Mouse (Mus musculus): ENCODE data around the gene Cacnb4.

Gene Cacnb4

GRCm38 (mm10) chr2:52647255-52647998 is 29.2 kb downstream of the Cacnb4 start:
- no peak for DNase-seq (ENCODE audit: low spot score)

DNA sequence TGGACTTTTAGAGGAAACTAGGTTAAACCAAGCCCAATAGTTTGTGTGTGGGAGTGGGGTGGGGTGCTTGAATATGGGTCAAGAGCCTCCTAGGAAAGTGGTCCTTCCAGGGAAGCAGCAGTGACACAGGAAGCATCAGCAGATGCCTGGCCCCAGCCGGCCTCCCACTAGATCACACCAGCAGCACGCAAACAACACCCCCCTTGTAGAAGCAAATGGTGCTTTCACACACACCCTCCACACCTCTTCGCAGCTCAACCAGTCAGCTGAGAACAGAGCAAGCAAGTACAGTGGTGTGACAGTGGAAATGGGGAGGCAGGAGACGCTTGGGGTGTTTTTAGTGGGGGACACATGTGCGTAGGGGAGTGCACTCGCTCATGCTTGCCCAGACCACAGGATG is 33.0 kb downstream of the Cacnb4 start:
- no peak for DNase-seq (ENCODE audit: low spot score)

DNA sequence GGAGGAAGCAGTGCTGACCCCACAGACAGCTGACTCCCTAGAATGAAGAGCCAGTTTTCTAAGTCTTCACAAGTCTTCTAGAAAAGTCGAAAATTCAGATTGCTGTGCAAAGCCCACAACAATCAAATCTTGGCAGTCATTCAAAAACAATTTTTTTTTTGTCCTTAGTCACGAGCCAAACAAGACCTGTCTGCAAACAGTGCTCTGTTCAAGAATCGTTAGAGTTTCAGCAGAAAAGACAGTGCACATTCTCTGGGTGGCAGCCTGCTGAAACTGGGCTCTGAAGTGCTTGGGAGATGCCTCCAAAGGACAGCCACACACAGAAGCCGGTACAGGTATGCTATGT is 37.1 kb downstream of the Cacnb4 start:
- no peak for DNase-seq (ENCODE audit: low spot score)

DNA sequence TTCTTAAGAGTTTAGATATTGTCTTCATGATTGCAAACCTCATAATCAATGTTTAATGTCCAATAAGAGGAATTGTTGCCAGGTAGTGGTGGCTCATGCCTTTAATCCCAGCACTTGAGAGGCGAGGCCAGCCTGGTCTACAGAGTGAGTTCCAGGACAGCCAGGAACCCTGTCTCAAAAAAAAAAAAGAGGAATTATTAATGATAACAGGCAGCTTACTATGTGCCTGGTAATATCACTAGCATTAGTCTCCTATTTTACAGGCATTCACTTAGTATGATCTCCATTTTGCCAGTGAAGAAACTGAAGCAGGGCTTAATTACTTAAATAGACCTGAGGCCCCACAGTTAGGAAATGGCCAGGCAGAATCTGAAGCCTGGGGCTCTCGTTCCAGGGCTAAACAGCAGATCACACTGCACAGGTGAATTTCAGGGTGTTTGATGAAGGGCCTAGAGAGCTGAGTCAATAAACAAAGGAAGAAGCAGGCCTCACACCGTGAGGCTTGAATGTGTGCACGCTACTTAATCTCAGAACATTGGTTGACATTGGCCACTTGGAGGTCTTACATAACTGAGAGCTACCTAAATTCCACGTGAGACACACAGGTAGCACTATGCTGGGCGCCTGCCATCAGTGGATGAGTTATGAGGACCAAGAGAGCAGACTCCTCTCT is 37.6 kb downstream of the Cacnb4 start:
- DNase-seq (ENCODE audit: low spot score) = no peak

GRCm38 (mm10) chr2:52638226-52638625 is 38.4 kb downstream of the Cacnb4 start:
- DNase-seq (ENCODE audit: low spot score) = no peak

- DNase-seq (ENCODE audit: low spot score) = no peak
Observed at GRCm38 (mm10) chr2:52636051-52636450, 40.6 kb downstream of the Cacnb4 start.

DNA sequence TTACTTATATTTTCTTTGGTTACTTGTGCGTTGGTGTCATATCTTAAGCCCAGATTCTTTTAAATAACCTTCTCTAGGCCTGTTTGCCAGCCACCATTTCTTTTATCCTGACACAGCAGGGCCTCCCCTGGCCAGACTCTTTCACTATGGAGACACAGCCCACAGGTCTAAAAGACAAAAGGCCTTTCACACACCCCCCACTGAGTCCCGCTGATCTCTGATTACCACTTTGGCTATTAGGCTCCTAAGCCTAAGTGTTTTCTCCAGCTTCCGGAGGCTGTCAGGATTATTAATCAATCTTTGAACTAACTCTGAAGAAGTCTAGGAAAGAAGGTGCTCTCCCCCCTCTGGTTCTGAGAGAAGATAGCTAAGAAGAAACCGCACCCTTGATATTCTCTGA is 41.3 kb downstream of the Cacnb4 start:
- DNase-seq (ENCODE audit: low spot score) = no peak

DNA sequence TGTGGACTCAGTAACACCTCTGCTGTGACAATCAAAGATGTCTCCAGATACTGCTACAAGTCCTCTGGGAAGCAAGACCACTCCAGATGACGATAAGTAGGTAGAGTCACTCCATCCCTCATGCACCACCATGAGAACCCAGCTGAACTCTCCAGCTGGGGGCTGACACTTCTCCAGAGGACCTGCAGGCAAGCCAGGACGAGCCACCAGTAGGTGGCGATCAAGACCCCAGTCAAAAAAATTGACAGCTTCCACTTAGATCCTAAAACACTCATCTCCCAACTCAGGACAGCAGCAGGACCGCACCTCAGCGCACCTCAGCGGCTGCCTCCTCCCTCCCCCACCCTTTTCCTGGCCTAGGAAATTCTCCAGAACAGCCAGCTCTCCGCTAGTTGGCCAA is 43.8 kb downstream of the Cacnb4 start:
- no peak for DNase-seq (ENCODE audit: low spot score)

DNA sequence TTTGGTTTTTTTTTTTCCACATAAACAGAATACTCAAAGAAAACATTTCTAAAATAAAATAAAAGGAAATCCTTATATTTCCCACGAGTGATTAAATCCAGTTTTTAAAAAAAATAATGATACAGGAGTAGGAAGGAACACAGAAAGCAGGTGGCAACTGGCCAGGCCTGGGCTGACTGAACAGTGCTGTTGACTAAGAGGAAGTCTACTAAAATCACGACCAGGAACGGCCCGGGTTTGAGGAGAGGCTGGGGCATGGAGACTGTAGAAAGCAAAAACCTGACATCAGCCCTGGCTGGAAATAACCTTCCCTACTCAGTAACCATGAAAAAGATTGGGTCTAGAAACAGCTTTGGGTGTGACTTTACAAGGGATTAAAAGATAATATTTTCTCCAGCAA is 48.4 kb downstream of the Cacnb4 start:
- DNase-seq (ENCODE audit: low spot score) = no peak

DNA sequence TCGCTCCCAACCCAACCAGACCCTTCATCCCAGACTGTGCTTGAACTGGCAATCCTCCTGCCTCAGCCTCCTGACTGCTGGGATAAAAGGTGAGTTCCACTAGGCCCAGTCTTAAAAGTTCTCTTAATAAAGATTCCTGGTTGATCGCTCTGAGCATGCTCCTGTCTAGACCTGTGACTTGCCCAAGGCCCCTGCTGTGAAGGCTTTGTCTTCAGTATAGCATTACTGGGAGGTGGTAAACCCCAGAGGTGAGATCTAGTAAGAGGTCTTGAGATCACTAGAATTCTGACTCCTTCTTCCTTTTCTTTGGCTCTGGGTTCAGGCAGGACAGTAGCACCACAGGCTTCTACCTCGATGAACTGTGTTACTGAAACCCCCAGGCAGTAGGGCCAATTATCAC is 50.4 kb downstream of the Cacnb4 start:
- no peak for DNase-seq (ENCODE audit: low spot score)

DNA sequence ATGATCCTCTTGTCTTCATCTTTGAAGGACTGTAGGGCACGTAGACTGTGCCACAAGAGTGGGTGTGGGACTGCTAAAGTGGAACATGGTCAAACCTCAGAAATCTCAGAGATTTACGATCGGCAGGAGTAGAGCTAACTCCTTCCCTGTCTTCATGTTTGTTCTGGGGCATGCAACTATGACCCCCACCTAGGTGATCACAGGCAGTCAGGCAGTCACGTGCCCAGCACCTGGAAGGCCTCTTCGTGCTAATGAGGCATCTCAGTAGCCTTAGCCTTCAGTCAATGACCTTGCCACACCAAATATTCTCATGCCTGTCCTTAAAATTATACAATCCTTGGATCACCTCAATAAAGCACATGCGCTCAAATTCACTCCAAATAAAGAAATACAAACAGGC is 50.9 kb downstream of the Cacnb4 start:
- no peak for DNase-seq (ENCODE audit: low spot score)

DNA sequence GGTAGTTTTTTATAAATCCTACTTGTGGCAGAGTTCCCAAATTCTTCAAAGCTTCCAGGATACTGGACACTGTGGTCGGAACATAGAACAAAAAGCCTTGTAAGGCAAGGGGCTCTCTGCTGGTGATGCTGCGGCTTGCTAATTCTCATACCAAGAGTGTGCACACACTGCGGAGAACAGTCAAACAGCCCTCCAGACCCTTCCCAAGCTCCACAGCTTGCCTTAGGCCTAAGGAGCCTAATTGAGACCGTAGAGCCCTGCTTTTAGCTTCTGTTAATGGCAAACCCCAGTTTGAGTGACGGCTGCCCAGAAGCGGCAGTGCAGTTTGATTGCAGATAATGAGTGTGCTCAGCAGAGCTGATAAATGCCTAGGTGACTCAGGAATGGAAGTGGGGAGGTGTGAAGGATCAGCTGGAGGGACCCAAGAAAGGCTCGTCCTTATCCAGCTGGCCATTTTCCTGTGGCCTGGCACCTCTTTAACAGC is 52.7 kb downstream of the Cacnb4 start:
- no peak for DNase-seq (ENCODE audit: low spot score)

- DNase-seq (ENCODE audit: low spot score) = no peak
Observed at GRCm38 (mm10) chr2:52623461-52623860, 53.2 kb downstream of the Cacnb4 start.

GRCm38 (mm10) chr2:52622616-52623015 is 54.0 kb downstream of the Cacnb4 start:
- DNase-seq (ENCODE audit: low spot score) = no peak

- no peak for DNase-seq (ENCODE audit: low spot score)
Observed at GRCm38 (mm10) chr2:52619406-52619974, 57.1 kb downstream of the Cacnb4 start.

GRCm38 (mm10) chr2:52618804-52619203 is 57.8 kb downstream of the Cacnb4 start:
- DNase-seq (ENCODE audit: low spot score) = no peak

DNA sequence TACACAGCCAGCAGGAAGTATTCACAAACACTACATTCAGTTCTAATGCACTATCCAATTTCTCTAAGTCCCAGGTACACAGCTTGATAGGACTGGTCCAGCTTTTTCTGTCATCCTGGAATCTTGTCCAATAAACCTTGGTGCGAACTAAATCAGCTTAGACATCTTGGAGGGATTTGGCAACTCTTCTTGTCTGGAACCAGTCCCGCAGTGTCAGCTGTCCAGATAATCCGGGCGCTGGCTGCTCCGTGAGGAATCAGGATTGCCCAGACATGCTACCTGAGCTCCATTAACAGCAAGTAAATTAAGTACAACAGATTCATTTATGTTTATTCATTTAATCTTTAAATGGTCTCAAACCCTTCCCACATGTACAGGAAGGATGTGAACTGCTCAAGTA is 61.2 kb downstream of the Cacnb4 start:
- DNase-seq (ENCODE audit: low spot score) = no peak

DNA sequence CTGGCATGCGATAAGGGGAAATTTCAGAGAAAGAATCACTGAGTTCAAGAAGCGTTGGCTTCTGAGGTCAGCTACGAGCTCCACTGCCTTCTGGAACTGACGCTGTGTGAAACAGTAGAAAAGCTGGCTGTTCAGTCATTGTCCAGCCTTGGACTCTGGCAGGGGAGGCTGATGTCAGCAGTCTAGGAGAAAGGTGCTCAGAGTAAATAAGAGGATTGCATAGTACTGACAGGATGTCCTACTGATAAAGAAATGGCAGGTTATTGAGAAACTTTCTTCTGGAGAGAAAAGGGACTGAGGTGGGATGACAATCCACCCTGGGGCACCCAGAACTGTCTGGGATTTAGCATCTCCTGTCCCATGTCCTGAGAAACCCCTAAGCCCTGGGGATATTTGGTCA is 62.7 kb downstream of the Cacnb4 start:
- peak; percentile 68 for DNase-seq (ENCODE audit: low spot score)

DNA sequence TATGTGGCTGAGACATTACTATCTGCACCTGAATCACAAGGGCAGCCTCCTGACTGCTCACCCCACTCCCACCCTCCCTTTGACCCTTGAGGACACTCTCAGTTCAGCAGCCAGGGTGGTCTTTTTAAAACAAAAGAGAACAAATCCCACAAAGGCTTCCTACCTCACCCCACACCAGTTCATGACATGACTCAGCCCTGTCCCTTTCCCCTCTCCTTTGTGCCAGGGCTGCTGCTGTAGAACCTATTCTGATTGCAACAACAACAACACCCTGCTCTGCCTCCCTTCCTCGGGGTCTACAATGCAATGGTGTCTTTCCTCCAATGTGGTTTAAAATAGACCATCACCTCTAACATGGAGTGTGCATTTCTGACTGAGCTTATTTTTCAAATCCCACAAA is 67.1 kb downstream of the Cacnb4 start:
- DNase-seq (ENCODE audit: low spot score) = no peak

- no peak for DNase-seq (ENCODE audit: low spot score)
Observed at GRCm38 (mm10) chr2:52607857-52608485, 68.7 kb downstream of the Cacnb4 start.

DNA sequence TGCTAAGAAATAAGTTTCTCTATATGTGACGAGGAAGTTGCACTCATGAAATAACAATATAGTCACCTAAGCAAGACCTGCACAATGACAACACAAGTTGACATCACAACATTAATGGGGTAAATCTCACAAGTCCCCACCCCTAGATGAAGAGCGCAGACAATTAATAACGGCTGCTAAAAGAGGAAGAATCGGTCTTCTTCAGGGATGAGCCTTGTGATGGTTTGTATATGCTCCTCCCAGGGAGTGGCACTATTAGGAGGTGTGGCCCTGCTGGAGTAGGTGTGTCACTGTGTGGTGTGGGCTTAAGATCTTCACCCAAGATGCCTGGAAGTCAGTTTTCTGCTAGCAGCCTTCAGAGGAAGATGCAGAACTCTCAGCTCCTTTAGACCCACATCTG is 70.3 kb downstream of the Cacnb4 start:
- DNase-seq (ENCODE audit: low spot score) = no peak

DNA sequence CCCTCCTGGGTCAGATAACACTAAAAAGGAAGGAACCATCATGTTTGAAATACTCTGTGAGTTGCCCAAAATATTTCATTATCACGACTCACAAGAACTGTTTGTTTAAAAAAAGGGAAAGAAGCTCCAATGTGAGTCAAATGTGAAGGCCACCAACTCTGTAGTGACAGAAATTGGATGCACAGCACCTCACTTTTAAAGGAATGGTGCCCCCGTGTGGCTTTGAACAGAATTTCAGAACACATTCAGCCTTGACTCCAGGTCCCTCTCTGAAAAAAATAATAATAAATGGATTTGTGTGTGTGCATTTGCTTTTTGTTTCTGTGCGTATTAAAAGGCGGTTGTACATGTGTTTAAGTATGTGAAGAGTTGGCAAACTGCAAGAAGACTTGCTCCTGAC is 71.3 kb downstream of the Cacnb4 start:
- no peak for DNase-seq (ENCODE audit: low spot score)

- DNase-seq (ENCODE audit: low spot score) = no peak
Observed at GRCm38 (mm10) chr2:52604651-52605020, 72.0 kb downstream of the Cacnb4 start.

All from yolk sac, embryonic 10.5 days (tissue).